Mouse (Mus musculus) urinary bladder, postnatal 4 days (tissue): ENCODE data around the gene Nde1.

Source experiments
- DNase-seq, 2 experiments: peaks; one replicate each; pipeline ENCODE4 v3.0.0; 2021 to 2022; ENCODE audit warnings: low spot score in 2 of 2

Nde1 gene

GRCm38 (mm10) chr16:14163731-14164130 lies 656 bp downstream of the Nde1 start:
- DNase-seq: no peak

- no peak for DNase-seq
Observed at GRCm38 (mm10) chr16:14166490-14166889, 3.4 kb downstream of the Nde1 start.

DNA sequence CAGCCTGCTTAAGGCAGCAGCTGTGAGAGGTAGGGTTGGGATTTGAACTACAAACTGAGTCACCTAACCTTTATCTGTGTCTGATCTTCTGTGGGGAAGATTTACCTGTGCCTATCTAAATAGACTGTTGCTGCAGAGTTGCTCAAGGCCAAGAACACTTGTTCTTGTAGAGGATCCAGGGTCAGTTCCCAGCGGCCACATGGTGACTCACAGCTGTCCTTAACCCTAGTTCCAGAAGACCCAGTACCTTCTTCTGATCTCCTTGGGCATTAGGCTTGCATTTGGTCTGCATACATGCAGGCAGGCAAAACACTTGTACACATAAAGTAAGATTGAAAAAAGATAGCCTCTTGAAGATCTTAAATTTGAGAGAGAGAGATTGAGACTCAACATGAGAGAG lies 6.6 kb downstream of the Nde1 start:
- no peak for DNase-seq

DNA sequence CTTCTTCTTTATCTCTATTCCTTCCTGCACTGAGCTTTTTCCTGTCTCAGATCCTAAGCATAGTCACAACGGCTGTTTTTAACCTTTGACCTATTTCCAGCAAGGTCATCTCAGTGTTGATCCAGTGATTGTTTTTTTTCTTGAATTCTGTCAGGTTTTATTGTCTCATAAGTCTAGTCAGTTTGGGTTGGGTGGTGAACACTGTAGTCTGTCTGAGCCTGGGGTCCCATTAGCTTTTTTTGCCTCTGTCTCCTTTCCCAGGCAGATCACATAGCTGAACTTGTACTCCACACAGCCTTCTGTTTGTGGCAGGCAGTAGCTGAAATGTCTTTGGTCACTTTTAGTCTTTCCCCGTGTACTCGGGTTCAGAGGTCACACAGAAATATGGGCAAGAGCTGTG lies 15.0 kb downstream of the Nde1 start:
- no peak for DNase-seq

DNA sequence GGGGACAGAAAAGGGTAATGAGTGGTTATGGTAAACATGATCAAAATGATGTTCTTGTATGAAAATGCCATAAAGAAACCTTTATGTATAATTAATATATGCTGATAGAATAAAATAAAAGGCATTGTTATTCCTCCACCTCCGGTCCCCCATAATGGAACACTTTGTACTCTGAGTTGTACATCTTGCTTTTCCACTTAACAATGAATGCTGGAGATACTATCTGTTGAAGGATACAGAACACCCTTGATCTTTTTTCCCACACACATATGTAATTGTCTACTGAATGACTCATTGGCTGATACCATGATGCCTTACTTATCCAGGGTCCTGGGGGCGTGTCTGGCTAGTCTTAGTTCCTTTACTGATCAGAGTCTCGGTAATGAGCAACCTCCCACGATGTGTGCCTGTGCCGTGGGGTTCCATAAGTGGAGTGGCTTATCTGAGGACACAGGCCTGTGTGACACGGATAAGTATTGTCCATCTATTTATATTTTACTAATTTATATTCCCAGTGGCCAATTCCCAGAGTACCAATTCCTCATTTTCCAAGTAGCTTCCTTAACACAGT lies 17.2 kb downstream of the Nde1 start:
- no peak for DNase-seq

DNA sequence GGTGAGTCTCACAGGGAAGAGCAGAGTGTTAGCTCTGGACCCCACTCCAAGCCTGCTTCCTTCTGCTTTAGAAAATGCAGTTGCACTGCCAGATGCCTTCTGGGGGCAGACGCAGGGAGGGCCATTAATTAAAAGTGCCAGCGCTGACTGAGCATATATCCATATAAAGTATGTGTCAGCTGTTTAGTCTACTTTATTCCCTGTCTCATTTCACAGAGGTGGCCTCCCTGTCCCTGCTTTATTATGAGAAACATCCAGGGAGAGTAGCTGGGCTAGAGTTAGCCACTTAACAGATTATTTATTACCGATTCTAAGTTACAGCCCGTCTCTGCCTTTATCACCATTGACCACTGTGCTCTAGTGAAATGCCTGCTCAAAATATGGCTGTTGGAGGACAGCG lies 19.3 kb downstream of the Nde1 start:
- DNase-seq: no peak

GRCm38 (mm10) chr16:14183856-14184255 lies 20.8 kb downstream of the Nde1 start:
- no peak for DNase-seq

DNA sequence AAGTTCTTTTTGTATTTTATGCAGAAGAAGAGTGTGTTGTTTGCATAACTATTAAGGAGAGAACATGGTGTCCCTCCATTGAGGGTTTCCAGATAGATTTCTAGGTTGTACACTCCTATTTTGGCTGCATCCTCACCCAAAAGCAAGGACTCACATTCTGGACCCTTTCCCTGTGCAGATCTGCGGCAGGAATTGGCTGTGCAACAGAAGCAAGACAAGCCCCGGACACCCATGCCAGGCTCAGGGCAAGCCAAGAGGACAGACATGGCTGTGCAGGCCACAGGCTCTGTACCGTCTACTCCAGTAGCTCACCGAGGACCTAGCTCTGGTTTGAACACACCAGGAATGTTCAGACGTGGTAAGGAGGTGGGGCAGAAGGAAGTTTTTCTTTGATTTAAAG lies 22.4 kb downstream of the Nde1 start:
- DNase-seq: no peak

- no peak for DNase-seq
Observed at GRCm38 (mm10) chr16:14194164-14194950, 31.3 kb downstream of the Nde1 start.

DNA sequence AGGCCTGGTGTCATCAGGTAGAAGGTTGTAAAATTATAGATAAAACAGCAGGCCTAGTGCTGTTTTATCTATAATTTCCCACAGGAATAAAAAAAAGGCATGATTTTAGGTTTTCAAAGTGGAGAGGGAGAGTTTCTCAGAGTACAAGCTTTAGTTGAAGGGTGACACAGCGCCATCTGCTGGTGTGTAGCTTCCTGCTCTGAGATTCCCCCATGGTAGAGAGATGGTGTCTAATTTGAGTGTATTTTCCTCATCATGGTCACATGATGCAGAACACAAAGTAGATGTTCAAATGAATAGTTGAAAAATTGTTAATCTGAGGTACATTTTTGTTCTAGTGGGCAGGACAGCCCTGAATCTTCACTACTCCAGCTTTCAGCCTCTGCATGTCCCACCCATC lies 32.4 kb downstream of the Nde1 start:
- no peak for DNase-seq

DNA sequence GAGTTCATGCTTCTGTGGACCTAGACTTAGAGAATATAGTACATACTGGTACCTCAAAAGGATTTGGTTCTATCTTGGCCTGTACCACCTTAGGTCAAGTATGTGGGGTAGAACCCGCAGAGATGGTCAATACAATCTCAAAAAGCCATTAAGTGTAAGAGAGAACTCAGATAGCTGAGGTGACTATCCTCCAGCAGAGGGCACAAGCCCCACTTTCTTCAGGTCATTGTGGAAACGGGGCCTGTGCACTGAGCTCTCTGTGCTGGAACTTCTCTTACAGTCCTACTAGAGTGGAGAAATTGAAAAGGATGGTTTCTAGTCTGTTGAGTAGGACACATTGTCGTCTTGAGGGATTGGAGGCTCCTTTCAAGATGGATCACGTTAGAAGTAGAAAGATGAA lies 35.7 kb downstream of the Nde1 start:
- DNase-seq: no peak

- no peak for DNase-seq
Observed at GRCm38 (mm10) chr16:14215156-14215555, 52.1 kb downstream of the Nde1 start.

- DNase-seq: peak; percentile 54 to 74
Observed at GRCm38 (mm10) chr16:14237100-14237723, 74.1 kb downstream of the Nde1 start.

GRCm38 (mm10) chr16:14242059-14242458 lies 79.0 kb downstream of the Nde1 start:
- DNase-seq: no peak
